Mouse (Mus musculus) kidney, postnatal 0 days (tissue): Measurements from ENCODE around the gene Stx8. TPM values are rescaled to one million over a fixed set of nuclear protein-coding genes. Genes with fewer than 3 reads are reported as not detected.
A peak's percentile ranks its signal among the peaks of the same experiment; 100 is the strongest.

Experiments
- ATAC-seq: fragments of 200-750 bp; cut with Nextera tagmentation; replicated peaks from 2 replicates; pipeline ENCODE4 v1.8.0; 2017; ENCODE audit warnings: low read depth, moderate number of reproducible peaks, moderate TSS enrichment, moderate library complexity; ENCODE audit not compliant: low FRiP score
- DNase-seq: peaks from one replicate; pipeline ENCODE4 v3.0.0-alpha.2; 2016; ENCODE audit warnings: low spot score
- H3K27ac ChIP-seq: fragments of 300-500 bp; sonication (generic); 2 replicates; pipeline ENCODE4 v1.5.1; 2014; ENCODE audit warnings: mild to moderate bottlenecking
- H3K27me3 ChIP-seq: fragments of 300-500 bp; sonication (generic); 2 replicates; pipeline ENCODE4 v1.6.1; 2014; ENCODE audit warnings: low read length, mixed read lengths; ENCODE audit not compliant: insufficient read depth
- H3K36me3 ChIP-seq: fragments of 300-500 bp; sonication (generic); 2 replicates; pipeline ENCODE4 v1.6.1; 2014; ENCODE audit warnings: low read length, mixed read lengths; ENCODE audit not compliant: insufficient read depth
- H3K4me1 ChIP-seq: fragments of 300-500 bp; sonication (generic); replicated peaks from 2 replicates; pipeline ENCODE4 v1.6.1; 2014; ENCODE audit warnings: antibody characterized with exemption, low read length, mixed read lengths; ENCODE audit not compliant: insufficient read depth
- H3K4me2 ChIP-seq: fragments of 300-500 bp; sonication (generic); 2 replicates; pipeline ENCODE4 v1.6.1; 2014; ENCODE audit warnings: mild to moderate bottlenecking, low read length, moderate library complexity, mixed read lengths
- H3K4me3 ChIP-seq: fragments of 300-500 bp; sonication (generic); replicated peaks from 2 replicates; pipeline ENCODE4 v1.5.1; 2014; ENCODE audit warnings: low read depth, low read length
- H3K9ac ChIP-seq: fragments of 300-500 bp; sonication (generic); 2 replicates; pipeline ENCODE4 v1.6.1; 2014; ENCODE audit warnings: low read depth, low read length
- H3K9me3 ChIP-seq: fragments of 300-500 bp; sonication (generic); replicated peaks from 2 replicates; pipeline ENCODE4 v1.6.1; 2016; ENCODE audit warnings: low read length, inconsistent platforms, mixed read lengths
- CTCF ChIP-seq: IDR thresholded peaks from 2 replicates; pipeline ENCODE4 v1.5.1; 2016; ENCODE audit warnings: antibody characterized with exemption, low read depth, mild to moderate bottlenecking, moderate library complexity
- WGBS: fragments of 180-500 bp; shearing (Covaris S2); extraction: QIAGEN DNeasy Blood & Tissue Kit; methylation state at CpG from one replicate; pipeline ENCODE4 v1.1.7; 2014; 5-methylcytosine and 5-hydroxymethylcytosine counted together
- polyA plus RNA-seq: library from polyadenylated mRNA; unstranded; fragments of >200 nt; fragmentation: Nextera tagmentation; extraction: Ambion mirVana; gene quantifications from 2 replicates; pipeline ENCODE4 v1.2.1, GENCODE M21; 2015

Gene Stx8
- polyA plus RNA-seq, 1 experiment from 2014 or later, result 84.5 TPM

DNA sequence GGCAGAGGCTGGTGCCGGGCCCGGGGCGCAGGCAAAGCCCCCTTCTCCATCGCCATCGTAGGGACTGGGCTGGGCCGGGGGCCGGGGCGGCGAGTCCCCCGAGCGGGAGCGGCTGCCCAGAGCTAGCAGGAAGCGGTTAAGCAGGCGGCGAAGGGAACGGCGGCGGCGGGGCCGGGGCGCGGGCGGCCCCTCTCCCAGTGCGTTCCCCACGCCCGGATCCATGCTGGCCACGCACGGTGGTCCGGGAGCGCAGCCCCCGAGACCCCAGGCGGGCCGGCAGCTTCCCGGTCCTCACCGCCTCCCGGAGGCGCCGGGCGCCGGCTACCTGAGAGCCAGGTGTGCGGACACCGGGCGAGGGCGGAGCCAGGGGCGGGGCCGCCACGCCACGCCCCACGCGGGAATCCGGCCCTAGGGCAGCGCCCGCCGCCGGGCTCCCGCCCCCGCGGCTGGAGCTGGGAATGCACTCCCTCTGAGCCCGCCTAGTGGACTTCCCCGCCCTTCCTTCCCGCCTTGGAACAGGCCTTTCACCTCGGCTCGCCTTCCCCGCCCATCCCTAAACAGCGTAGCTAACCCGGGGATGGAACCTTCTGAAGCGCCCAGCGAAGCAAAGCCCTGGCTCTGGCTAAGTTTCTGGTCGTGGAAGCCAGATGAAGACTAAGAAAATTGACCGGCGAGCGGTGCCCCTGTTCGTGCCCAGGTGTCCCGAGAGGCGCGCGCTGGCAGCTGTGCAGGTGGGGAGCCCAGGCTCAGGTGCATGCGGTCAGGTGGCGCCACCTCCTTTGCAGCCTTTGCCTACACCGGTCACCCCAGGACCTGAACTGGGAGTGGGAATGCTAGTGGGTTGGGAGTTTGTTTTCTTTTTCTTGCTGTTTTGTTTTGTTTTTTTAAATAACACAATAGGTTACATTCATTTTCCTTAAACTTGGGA lies 43.9 kb upstream of the Stx8 start, which contains the start of gene Usp43:
Usp43 (minus strand) TSS at position 327 of the 928 bp plus-strand sequence.
- peak within 1 kb of the TSS; percentile 100 for H3K4me2 ChIP-seq
- H3K4me1 ChIP-seq, result peaks cover 11% of the 10 kb centered on the region; the same call in 1 of the 2 replicates
- peak; percentile 22; the same call in 1 of the 2 replicates for TF ChIP-seq CTCF
- H3K9ac ChIP-seq, result peak within 1 kb of the TSS; percentile 79
- peak within 1 kb of the TSS; percentile 78 for H3K4me3 ChIP-seq
- DNase-seq, result peak; percentile 86
- ATAC-seq, result peak; percentile 91
- 1% methylated on average over 75 of the region's 80 CpGs for WGBS
- H3K9me3 ChIP-seq, result no peaks in the 10 kb centered on the region
- peak within 1 kb of the TSS; percentile 94 for H3K27ac ChIP-seq
- H3K27me3 ChIP-seq, result no peaks in the 10 kb centered on the region
- no peaks in the 10 kb centered on the region for H3K36me3 ChIP-seq

DNA sequence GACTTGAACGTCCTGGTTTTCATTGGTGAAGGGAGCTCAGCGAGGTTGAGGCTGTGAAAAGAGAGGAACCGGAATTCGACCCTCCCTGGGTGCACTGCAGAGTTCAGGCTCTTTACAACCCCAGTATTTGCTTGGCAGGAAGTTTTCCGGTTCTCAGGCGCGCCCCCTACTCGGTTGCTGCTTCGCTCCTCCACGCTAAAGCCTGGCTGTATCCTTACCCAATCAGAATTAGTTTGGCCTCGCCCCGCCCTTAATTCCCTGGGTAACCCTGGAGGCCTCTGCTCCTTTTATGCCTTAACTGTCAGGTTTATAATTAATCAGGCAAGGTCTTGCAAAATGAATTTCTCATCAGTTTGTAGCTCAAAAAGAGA lies 43.3 kb upstream of the Stx8 start:
- H3K4me2 ChIP-seq, result peak overlapping the region; percentile 100
- H3K36me3 ChIP-seq, result no peaks in the 10 kb centered on the region
- peak overlapping the region; percentile 94 for H3K27ac ChIP-seq
- ATAC-seq (peak; percentile 75), DNase-seq (peak; percentile 93)
- peaks cover 11% of the 10 kb centered on the region; the same call in 1 of the 2 replicates for H3K4me1 ChIP-seq
- H3K9me3 ChIP-seq, result no peaks in the 10 kb centered on the region
- no peaks in the 10 kb centered on the region for H3K27me3 ChIP-seq
- under 1% methylated on average over 12 of the region's 12 CpGs for WGBS
- peak overlapping the region; percentile 79 for H3K9ac ChIP-seq
- H3K4me3 ChIP-seq, result peak overlapping the region; percentile 78
- peak; percentile 55 for TF ChIP-seq CTCF

DNA sequence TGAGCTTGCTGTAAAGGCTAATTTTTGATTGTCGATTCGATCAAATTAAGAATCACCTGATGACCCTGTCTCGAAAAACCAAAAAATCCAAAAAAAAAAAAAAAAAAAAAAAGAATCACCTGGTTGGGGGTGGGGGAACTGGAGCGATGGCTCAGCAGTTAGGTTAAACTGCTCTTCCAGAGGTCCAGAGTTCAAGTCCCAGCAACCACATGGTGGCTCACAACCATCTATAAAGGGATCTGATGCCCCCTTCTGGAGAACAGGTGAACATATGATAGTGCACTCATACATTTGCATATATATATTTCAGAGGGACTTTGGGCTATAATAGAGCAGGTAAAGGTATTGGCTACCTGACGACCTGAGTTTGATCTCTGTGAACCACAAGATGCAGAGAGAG lies 42.3 kb upstream of the Stx8 start:
- H3K4me1 ChIP-seq, result peaks cover 11% of the 10 kb centered on the region; the same call in 1 of the 2 replicates
- no peaks in the 10 kb centered on the region for H3K27me3 ChIP-seq
- no peak overlapping the region for H3K4me3 ChIP-seq
- TF ChIP-seq CTCF, result peak; percentile 51
- peak overlapping the region; percentile 100; the same call in 1 of the 2 replicates for H3K4me2 ChIP-seq
- H3K36me3 ChIP-seq, result no peaks in the 10 kb centered on the region
- ATAC-seq (no peak), DNase-seq (no peak)
- peak overlapping the region; percentile 54; the same call in 1 of the 2 replicates for H3K27ac ChIP-seq
- H3K9me3 ChIP-seq, result no peaks in the 10 kb centered on the region
- no peak overlapping the region for H3K9ac ChIP-seq
- WGBS, result 93% methylated on average over 5 of the region's 5 CpGs

DNA sequence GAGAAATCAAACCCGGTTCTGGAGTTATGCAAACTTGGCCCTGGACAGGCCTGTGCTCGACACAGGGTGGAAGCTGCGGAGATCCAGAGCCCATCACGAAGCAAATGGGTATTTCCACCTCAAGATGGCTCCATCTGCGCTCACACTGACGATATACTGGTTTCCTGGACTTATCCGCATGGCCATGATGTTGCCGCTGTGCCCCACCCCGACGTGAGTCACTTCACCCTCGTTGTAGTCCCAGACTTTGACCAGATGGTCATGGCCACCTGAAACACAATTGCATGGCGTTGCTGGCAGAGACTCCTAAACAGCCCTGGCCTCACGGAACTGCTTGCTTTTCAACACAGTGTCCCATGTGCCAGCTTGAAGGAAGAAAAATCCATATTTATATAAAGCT lies 41.0 kb upstream of the Stx8 start:
- 87% methylated on average over 13 of the region's 13 CpGs for WGBS
- DNase-seq, result no peak
- ATAC-seq, result no peak

DNA sequence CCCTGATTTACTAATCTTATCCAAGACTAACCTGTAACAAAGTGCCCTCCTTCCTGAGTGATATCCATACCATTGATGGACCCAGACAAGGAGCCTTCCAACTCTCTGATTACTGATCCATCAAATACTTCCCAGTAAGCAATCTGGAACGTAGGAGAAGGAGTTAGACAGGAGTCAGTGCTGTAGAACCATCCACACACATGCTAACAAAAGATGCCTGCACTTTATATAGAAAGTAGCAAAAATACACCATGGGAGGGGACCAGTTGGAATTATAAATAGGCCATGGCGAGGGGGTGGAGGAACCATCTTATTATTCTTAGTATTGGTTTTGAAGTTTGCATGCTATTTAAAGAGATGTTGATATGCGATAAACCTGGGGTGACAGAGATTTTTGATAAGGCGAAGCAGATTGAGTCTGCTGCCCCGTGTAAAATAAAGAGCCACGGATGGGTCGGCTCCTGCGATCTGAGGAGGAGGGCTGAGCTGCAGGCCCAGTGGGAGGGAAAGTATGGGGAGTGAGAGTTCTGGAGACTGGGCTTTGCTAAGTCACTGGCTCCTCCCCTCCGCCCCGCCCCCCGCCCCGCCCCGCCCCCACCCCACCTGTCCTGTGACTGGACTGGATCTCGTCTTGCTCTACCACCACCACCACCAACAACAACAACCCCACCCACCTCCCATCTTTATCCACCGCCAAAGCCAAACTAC lies 39.5 kb upstream of the Stx8 start:
- peak overlapping the region; percentile 38; the same call in 1 of the 2 replicates for H3K4me2 ChIP-seq
- no peaks in the 10 kb centered on the region for H3K27me3 ChIP-seq
- H3K9me3 ChIP-seq, result no peaks in the 10 kb centered on the region
- no peak overlapping the region for H3K9ac ChIP-seq
- ATAC-seq, result no peak
- H3K36me3 ChIP-seq, result no peaks in the 10 kb centered on the region
- WGBS, result 12% methylated on average over 15 of the region's 15 CpGs
- no peak for TF ChIP-seq CTCF
- H3K27ac ChIP-seq, result no peak overlapping the region
- H3K4me1 ChIP-seq, result peaks cover 11% of the 10 kb centered on the region; the same call in 1 of the 2 replicates
- DNase-seq, result peak; percentile 32
- no peak overlapping the region for H3K4me3 ChIP-seq

More for the DNA sequence above, 41.0 kb upstream of the Stx8 start:
- no peaks in the 10 kb centered on the region for H3K36me3 ChIP-seq
- H3K27me3 ChIP-seq, result no peaks in the 10 kb centered on the region
- H3K4me2 ChIP-seq, result no peak overlapping the region
- no peak overlapping the region for H3K4me3 ChIP-seq
- H3K4me1 ChIP-seq, result peaks cover 11% of the 10 kb centered on the region; the same call in 1 of the 2 replicates
- no peaks in the 10 kb centered on the region for H3K9me3 ChIP-seq
- no peak overlapping the region for H3K9ac ChIP-seq
- H3K27ac ChIP-seq, result no peak overlapping the region
- no peak for TF ChIP-seq CTCF

DNA sequence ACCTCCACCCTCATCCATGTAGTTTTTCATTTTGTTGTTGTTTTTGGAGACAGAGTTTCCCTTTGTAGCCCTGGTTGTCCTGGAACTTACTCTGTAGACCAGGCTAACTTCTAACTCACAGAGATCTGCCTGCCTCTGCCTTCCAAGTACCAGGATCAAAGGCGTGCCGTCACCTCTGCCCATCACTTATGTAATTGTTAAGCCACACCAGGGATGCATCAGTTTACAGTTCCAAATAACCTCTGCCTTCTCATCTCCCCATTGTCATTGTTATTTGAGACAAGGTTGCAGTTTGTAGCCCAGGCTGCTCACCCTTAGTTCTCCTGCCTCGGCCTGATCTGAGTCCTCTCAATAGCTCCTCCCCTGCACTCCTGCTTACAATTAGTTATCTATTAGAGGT lies 33.8 kb upstream of the Stx8 start:
- no peaks in the 10 kb centered on the region for H3K36me3 ChIP-seq
- ATAC-seq (no peak), DNase-seq (no peak)
- TF ChIP-seq CTCF, result no peak
- no peaks in the 10 kb centered on the region for H3K4me1 ChIP-seq
- no peak overlapping the region for H3K9ac ChIP-seq
- H3K27ac ChIP-seq, result no peak overlapping the region
- WGBS, result 85% methylated on average over 3 of the region's 3 CpGs
- H3K27me3 ChIP-seq, result no peaks in the 10 kb centered on the region
- no peak overlapping the region for H3K4me3 ChIP-seq
- H3K4me2 ChIP-seq, result no peak overlapping the region
- no peaks in the 10 kb centered on the region for H3K9me3 ChIP-seq
